Mouse (Mus musculus): ENCODE measurements around the gene Cmtm4. TPM values are rescaled to one million over a fixed set of nuclear protein-coding genes. Genes with fewer than 3 reads are reported as not detected.

Cmtm4 gene
- polyA plus RNA-seq, 1 experiment from 2014 or later = 39.8 TPM

GRCm38 (mm10) chr8:104367398-104367797 lies 28.2 kb downstream of the Cmtm4 start:
- POLR2A ChIA-PET = interaction anchor here (1.1 kb wide), 1 partner anchor 21 kb away, joined by 3 read pairs; no protein-coding TSS in a partner anchor
- TF ChIP-seq CTCF (IDR thresholded peaks at IDR 0.05) = no peak

GRCm38 (mm10) chr8:104365695-104366094 lies 29.9 kb downstream of the Cmtm4 start:
- H3K27me3 ChIP-seq = no peaks in the 10 kb centered on the region
- POLR2A ChIA-PET = no interaction called here
- in situ Hi-C loops (cut with MboI; ENCODE audit: low pct_unique_long_range_greater_than_20kb) = no loop called here
- DNase-seq (ENCODE audit: low read depth, low spot score) (no peak), ATAC-seq (no peak)
- no peak for TF ChIP-seq CTCF (IDR thresholded peaks at IDR 0.05)
- CTCF ChIA-PET = no interaction called here

More at GRCm38 (mm10) chr8:104367398-104367797, 28.2 kb downstream of the Cmtm4 start:
- no peaks in the 10 kb centered on the region for H3K27me3 ChIP-seq
- CTCF ChIA-PET = interaction anchor here (0.8 to 1.9 kb wide), 8 partner anchors 9 to 75 kb away, joined by 3 to 8 read pairs (median 4); partner anchors contain the start of gene Dync1li2
- in situ Hi-C loops (cut with MboI; ENCODE audit: low pct_unique_long_range_greater_than_20kb) = no loop called here
- ATAC-seq = no peak
- no peak for DNase-seq (ENCODE audit: low read depth, low spot score)

DNA sequence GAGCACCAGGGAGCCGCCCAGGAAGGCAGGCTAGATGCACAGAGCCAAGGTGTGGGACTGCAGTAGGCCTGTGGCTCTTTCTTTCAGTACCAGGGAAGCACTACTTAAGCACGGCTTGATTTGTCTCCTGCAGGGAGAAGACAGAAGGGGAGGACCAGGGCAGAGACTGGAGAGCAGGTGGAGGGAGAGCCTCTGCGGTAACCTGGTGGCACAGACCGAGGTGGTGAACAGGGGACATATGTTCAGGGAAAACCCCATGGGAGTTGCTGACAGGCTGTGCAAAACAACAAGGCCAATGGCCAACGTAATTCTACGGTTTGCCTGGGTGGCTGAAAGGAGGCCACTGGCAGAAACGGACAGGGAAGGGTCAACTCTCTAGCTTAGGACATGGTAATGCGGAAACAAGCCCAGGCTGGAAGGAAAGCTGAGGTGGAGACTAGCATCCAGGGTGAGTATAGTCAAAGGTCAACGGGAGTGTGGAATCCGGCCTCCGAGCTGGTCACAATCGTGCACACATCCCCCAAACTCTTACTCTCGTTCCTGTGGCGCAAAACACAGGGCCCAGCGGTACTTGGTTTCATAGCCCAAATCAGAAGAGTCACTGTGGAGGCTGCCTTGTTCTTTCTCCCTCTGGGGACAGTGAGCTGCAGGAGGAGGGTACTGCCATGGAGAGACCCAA lies 35.7 kb downstream of the Cmtm4 start:
- DNase-seq (ENCODE audit: low read depth, low spot score) = no peak
- H3K27me3 ChIP-seq = no peaks in the 10 kb centered on the region
- TF ChIP-seq CTCF (IDR thresholded peaks at IDR 0.05) = no peak
- in situ Hi-C loops (cut with MboI; ENCODE audit: low pct_unique_long_range_greater_than_20kb) = no loop called here
- no peak for ATAC-seq
- CTCF ChIA-PET = interaction anchor here (1.2 to 2.1 kb wide), 3 partner anchors 8 to 16 kb away, joined by 3 to 8 read pairs (median 5); no protein-coding TSS in a partner anchor
- POLR2A ChIA-PET = no interaction called here

DNA sequence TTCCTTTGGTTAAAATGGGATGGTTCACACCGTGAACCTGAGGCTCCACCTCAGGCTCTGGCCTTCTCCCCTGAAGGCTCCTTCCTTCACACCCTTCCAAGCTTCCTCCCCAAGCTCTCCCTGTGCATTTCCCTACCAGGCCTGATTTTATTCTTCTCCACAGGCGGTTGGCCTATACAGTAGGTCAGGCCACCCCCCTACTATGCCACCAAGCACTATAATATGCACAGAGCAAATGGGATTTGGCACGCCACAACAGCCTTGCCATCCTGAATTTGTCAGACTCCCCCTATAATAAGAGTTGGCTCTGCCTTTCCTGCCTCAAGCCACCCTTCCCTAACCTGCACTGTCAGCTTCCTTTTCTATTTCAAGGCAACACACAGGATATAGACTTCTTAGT lies 37.0 kb downstream of the Cmtm4 start:
- no peak for ATAC-seq
- ChIA-PET CTCF (interaction anchor here (1.2 to 2.1 kb wide), 2 partner anchors 9 to 25 kb away, joined by 3 to 8 read pairs; no protein-coding TSS in a partner anchor), POLR2A (no interaction called here)
- in situ Hi-C loops (cut with MboI; ENCODE audit: low pct_unique_long_range_greater_than_20kb) = no loop called here
- TF ChIP-seq CTCF (IDR thresholded peaks at IDR 0.05) = no peak
- DNase-seq (ENCODE audit: low read depth, low spot score) = no peak
- no peaks in the 10 kb centered on the region for H3K27me3 ChIP-seq

- in situ Hi-C loops (cut with MboI; ENCODE audit: low pct_unique_long_range_greater_than_20kb) = no loop called here
- ATAC-seq (no peak), DNase-seq (ENCODE audit: low read depth, low spot score) (no peak)
- POLR2A ChIA-PET = no interaction called here
- no peaks in the 10 kb centered on the region for H3K27me3 ChIP-seq
- TF ChIP-seq CTCF (IDR thresholded peaks at IDR 0.05) = no peak
- CTCF ChIA-PET = interaction anchor here (1.3 to 2.4 kb wide), 3 partner anchors 11 to 23 kb away, joined by 3 to 6 read pairs (median 4); no protein-coding TSS in a partner anchor
Measured at GRCm38 (mm10) chr8:104354504-104354903, 41.1 kb downstream of the Cmtm4 start.

GRCm38 (mm10) chr8:104353186-104353585 lies 42.4 kb downstream of the Cmtm4 start:
- in situ Hi-C loops (cut with MboI; ENCODE audit: low pct_unique_long_range_greater_than_20kb) = no loop called here

DNA sequence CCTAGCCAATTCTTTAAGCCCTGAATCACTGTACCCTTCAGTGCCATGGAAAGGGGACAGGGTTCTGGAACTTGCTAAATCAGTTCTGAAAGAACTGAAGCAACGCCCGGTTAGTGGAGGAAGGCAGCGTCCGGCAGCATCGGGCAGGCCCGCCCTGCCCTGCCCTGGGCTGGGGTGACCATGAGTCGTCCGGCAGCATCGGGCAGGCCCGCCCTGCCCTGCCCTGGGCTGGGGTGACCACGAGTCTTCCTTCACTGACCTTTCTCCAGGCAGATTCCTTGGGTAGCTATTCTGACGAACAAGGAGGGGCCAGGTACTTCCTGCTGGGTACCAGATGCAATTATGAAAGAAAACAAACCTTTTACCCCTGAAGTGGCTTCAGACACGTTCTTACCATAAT lies 45.6 kb downstream of the Cmtm4 start:
- DNase-seq (ENCODE audit: low read depth, low spot score) = no peak
- ATAC-seq = no peak
- H3K27me3 ChIP-seq = no peaks in the 10 kb centered on the region
- TF ChIP-seq CTCF (IDR thresholded peaks at IDR 0.05) = no peak
- in situ Hi-C loops (cut with MboI; ENCODE audit: low pct_unique_long_range_greater_than_20kb) = no loop called here
- POLR2A ChIA-PET = interaction anchor here (0.6 kb wide), 1 partner anchor 228 kb away, joined by 3 read pairs; no protein-coding TSS in a partner anchor
- CTCF ChIA-PET = no interaction called here

More at GRCm38 (mm10) chr8:104353186-104353585, 42.4 kb downstream of the Cmtm4 start:
- no peak for TF ChIP-seq CTCF (IDR thresholded peaks at IDR 0.05)
- CTCF ChIA-PET = interaction anchor here (0.9 to 1.4 kb wide), 2 partner anchors 25 to 79 kb away, joined by 3 to 4 read pairs; no protein-coding TSS in a partner anchor
- ATAC-seq (no peak), DNase-seq (ENCODE audit: low read depth, low spot score) (no peak)
- H3K27me3 ChIP-seq = no peaks in the 10 kb centered on the region
- POLR2A ChIA-PET = no interaction called here

DNA sequence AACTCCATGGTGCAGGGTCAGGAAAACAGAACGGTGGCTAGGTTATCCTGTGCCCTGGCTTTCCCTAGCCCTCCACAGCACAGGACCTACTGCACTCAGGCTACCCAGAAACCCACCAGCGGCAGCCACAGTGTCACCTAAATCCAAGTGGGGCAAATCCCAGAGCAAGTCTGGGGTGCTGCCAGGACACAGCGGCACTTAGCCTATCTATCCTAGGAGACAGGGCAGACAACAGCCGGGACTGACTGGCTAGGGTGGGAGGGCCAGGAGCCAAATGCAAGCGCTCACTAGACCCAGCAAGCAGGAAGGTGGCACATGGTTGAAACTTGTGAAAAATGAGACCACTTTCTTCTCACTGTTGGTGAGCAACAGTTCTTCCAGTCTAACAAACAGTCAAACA lies 46.6 kb downstream of the Cmtm4 start:
- ATAC-seq = no peak

DNA sequence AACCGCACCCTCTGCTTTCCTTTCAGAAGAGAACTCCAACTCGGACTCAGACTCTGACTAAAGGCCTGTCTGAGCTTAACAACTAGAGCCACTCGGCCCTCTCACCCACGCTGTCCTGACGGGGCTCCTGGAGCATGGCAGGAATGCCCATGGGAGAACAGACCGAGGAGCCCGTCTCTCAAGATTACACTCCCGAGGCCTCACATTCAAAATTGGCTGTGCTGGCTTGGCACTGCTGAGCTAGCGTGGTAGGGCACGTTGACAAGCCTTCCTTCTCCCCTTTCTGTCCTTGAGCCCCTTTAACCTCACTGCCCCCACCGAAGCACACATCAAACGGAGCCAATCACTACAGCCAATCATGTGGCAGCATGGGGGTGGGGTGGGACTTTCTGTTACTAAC lies 48.9 kb downstream of the Cmtm4 start:
- DNase-seq (ENCODE audit: low read depth, low spot score) (no peak), ATAC-seq (no peak)
- CTCF ChIA-PET = interaction anchor here (0.8 kb wide), 1 partner anchor 14 kb away, joined by 3 read pairs; no protein-coding TSS in a partner anchor
- in situ Hi-C loops (cut with MboI; ENCODE audit: low pct_unique_long_range_greater_than_20kb) = loop anchor here (10.0 to 25.0 kb wide), 3 partner anchors 98 to 216 kb away; partner anchors contain the start of gene Dync1li2
- no peaks in the 10 kb centered on the region for H3K27me3 ChIP-seq
- POLR2A ChIA-PET = interaction anchor here (1.4 kb wide), 1 partner anchor 20 kb away, joined by 3 read pairs; no protein-coding TSS in a partner anchor
- TF ChIP-seq CTCF (IDR thresholded peaks at IDR 0.05) = no peak

More for the DNA sequence above, 46.6 kb downstream of the Cmtm4 start:
- TF ChIP-seq CTCF (IDR thresholded peaks at IDR 0.05) = no peak
- CTCF ChIA-PET = interaction anchor here (1.0 kb wide), 1 partner anchor 55 kb away, joined by 4 read pairs; no protein-coding TSS in a partner anchor
- POLR2A ChIA-PET = no interaction called here
- in situ Hi-C loops (cut with MboI; ENCODE audit: low pct_unique_long_range_greater_than_20kb) = loop anchor here (10.0 to 25.0 kb wide), 3 partner anchors 96 to 213 kb away; partner anchors contain the start of gene Dync1li2
- DNase-seq (ENCODE audit: low read depth, low spot score) = no peak
- no peaks in the 10 kb centered on the region for H3K27me3 ChIP-seq

DNA sequence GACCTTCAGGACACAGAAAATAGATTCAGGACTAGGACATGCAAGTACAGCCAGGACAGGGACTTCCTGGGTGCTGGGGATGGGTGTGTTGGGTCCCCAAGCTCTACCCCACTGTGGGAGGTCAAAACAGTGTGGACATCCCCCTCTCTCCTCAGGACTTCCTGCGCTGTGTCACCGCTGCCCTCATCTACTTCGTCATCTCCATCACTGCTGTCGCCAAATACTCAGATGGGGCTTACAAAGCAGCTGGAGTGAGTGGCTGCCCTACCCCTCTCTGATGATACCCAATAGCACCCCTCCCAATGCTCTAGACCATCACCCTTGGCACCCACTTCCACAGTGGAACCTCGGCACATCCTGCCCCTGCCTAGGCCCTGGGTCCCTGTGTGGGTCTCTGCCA lies 51.0 kb downstream of the Cmtm4 start:
- H3K27me3 ChIP-seq = no peaks in the 10 kb centered on the region
- ATAC-seq = no peak
- in situ Hi-C loops (cut with MboI; ENCODE audit: low pct_unique_long_range_greater_than_20kb) = loop anchor here (5.0 to 25.0 kb wide), 4 partner anchors 58 to 218 kb away; partner anchors contain the start of gene Dync1li2
- ChIA-PET CTCF (interaction anchor here (0.8 to 3.7 kb wide), 18 partner anchors 10 to 226 kb away, joined by 3 to 19 read pairs (median 6); partner anchors contain the start of gene Dync1li2), POLR2A (interaction anchor here (1.0 kb wide), 1 partner anchor 87 kb away, joined by 3 read pairs; no protein-coding TSS in a partner anchor)
- no peak for TF ChIP-seq CTCF (IDR thresholded peaks at IDR 0.05)
- no peak for DNase-seq (ENCODE audit: low read depth, low spot score)

Data from Patski (cell line).